Mouse (Mus musculus): Measurements from ENCODE around the gene Abcd4. TPM values are rescaled to one million over a fixed set of nuclear protein-coding genes. Genes with fewer than 3 reads are reported as not detected.
A peak's percentile ranks its signal among the peaks of the same experiment; 100 is the strongest.

Abcd4 gene
- 1 to 10 TPM; 5.8 to 7.4 TPM for total RNA-seq (2021)
- long read RNA-seq, experiment 1, transcript Abcd4-201 (19 exons, 2,309 nt): major isoform, 9 of 10 reads
- long read RNA-seq, experiment 1, partial matches to known transcripts: 1 of 10 reads
- long read RNA-seq, experiment 1, other reads (novel, unspliced or antisense): 0 of 10 reads
- long read RNA-seq, experiment 2, partial matches to known transcripts: 1 of 2 reads
- long read RNA-seq, experiment 2, other reads (novel, unspliced or antisense): 0 of 2 reads

DNA sequence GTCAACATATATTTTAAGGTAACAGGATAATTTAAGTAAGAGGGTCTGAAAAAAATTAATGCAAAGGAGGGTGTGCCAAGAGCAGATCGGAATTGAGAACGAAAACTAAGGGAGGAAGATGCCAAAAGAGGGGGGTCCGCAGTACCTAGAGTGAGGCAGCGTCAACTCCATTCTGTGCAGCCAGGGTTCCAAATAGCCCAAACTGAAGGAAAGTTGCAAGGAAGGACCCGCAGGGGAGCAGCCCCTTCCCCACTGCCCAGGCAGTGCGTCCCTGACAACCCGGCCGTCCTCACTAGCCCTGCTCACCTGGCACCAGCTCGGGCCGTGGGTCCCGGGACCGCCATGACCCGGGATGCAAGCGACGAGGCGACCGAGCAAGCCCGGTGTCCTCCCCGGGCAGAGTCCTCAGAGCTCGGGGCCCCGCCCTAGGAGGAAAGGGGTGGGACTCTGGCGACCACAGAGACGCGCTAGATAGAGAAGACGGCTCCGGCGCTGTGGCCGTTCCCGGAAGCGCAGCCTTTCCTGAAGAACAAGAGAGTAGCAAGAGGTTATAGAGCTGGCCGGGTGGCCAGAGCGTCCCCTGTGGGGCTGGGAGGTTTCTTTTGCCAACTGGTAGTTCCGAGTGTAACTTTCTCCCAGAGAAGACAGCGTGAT is at the start of gene Abcd4:
Gene Abcd4, minus strand, starts transcription at position 437 of the 654 bp plus-strand sequence.
- peak; percentile 95 to 98 for DNase-seq

DNA sequence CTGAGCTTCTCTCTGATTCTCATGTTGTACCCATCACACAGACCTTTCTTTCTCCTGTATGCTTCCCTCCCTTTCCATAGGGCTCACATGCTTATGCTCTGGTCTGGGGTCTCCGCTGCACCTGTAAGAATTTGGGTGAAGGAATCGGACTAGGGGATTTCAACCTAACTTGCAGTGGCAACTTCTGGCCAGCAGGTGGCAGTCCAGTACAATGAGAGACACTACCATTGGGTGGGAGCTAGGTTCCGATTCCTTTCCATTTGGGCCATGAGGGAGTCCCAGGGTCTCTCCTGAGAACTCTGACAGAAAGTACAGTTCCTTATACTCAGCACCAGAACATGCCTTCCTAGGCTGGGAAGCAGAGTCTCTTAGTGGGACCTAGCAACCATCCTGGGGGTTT is 36.7 kb upstream of the Abcd4 start:
- peak; percentile 30 to 83 for DNase-seq

DNA sequence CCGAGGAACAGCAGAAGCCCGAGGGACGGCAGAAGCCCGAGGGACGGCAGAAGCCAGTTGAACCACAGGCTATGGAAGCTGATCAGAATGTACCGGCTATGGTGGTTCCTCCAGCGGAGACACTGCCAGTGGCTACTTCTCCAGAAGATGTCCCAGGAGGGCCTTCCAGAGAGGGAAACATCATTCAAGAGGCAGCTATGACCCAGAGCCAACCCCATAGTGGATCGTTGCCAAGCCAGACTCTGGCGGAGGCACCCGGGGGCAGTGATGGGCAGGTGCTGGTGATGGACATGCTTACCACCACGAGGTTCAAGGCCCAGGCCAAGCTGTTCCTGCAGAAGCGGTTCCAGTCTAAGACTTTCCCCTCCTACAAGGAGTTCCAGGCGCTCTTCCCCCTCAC is 33.0 kb upstream of the Abcd4 start:
- no peak for DNase-seq

DNA sequence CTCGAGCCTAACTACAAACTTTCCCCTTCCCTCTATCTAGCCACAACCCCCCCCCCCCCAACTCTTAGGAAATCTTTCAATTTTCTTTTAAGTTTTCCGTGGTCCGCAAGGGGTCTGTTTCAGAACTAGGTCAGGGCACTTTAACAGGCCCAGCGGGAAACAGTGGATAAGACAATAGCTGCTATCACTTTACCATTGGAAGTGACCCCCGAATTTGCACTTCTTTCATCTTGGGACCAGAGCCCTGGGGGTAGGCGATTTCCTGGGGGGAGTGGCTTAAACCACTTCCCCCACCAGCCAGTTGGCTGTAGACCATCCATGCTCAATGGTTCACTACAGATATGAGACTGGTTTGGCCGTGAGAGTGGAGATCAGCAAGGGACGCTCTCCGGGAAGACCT is 23.4 kb upstream of the Abcd4 start, which contains the start of gene Vrtn:
Gene Vrtn, plus strand, starts transcription at position 366 of the 400 bp plus-strand sequence.
- DNase-seq: no peak

DNA sequence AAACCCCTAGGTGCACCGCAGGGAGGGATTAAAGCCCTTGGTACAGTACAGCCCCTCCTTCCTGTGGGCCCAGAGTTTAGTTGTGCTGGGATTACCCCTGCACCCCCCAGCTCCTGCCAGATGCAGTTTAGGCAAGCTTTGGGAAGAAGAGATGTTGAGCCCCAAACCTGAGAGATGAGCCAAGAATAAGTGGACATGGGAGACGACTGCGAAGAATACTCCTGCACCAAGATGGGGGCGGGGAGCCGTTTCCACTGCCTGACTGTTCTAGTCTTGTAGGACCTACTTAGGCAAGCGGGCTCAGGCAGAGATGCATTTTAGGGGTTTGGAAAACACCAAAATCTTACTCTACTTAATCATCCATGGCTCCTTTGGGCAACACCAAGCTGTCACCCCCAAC is 23.0 kb upstream of the Abcd4 start:
- DNase-seq: no peak

DNA sequence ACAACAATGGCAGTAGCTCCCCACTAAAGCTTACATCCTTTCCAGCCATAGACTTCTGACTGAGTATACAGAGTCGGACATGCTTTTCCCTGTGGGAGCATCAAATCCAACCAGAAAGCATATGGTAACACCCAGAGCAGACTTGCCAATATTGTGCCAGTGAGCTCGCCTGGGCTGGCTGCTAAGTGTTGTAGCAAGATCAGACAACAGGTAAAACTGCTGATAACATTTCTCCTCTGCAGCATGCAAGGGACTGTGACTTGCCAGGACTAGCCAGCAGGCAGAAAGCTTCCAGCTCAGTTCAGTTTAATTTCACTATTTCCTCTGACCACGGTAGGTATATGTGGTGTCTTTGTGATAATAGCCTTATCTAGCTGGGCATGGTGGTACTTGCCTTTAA is 14.7 kb upstream of the Abcd4 start:
- DNase-seq: no peak

DNA sequence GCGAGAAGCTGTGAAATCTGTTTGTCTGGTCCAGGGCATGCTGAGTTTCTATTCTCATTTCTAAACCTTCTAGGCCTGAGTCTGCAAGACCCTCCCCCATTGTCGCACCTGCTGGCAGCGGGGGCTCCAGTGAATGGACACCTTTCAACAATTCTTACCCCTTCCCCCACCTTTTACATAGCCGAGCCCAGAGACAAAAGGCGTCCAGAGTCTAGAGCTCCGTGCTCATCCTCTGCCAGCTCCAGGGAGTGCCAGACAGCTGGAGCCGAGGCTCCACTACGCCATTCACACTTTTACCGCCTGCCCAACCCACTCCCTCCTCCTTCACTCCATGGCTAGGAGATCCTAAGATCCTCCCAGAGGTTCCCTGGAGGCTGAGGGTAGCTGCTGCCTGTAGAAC is 7.9 kb upstream of the Abcd4 start:
- no peak for DNase-seq

DNA sequence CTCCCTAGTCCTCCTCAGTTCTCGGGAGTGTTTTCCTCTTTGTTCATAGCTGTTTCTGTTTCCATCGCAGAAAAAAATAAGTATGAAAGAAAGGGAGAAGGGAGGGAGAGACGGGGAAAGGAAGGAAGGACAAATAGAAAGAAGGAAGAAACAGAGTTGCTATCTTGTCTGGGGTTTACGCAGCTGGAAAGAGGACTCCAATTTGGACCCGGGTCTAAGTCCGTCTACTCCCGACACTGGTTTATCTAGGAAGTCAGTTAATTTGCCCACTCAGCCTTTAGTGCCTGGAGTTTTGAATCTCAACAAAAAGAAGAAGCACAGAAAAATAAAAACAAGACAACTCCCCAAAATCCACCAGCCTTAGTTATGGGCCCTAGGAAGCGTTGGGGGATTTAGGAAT is 7.4 kb upstream of the Abcd4 start:
- DNase-seq: no peak

DNA sequence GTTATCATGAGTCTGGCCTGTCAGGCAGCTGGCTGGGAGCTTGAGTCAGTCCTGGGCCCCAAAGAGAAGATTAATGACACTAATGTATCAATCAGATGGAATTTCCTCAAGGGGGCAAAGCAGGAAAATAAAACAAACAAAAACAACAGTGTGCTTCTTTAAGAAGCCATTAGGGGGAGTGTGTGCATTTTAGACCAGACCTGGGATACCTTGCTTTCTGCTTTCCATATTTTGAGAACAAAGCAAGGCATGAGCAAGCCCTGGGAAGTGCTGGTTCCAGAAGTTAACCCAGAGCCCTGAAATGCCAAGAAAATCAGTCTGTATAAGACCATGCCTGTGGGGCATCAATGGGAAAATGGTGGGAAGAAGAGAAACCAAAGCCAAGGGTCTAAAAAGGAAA is 3.8 kb upstream of the Abcd4 start:
- DNase-seq: no peak

DNA sequence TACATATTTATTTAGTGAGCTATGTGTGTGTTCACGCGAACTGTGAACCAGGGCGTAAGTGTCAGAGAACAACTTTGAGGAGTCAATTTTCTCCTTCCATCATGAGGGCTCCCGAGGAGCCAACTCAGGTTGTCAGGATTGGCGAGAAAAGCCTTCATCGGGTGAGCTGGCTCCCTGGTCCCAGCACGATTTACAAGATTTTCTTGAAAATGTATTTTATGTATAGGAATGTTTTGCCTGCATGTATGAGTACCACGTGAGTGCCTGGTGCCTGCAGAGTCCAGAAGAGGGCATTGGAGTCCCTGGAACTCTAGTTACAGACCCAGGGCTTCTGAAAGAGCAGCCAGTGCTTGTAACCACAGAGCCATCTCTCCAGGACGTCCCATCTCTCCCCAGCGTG is 450 bp upstream of the Abcd4 start:
- DNase-seq: peak in 1 of 2 experiments; percentile 25

DNA sequence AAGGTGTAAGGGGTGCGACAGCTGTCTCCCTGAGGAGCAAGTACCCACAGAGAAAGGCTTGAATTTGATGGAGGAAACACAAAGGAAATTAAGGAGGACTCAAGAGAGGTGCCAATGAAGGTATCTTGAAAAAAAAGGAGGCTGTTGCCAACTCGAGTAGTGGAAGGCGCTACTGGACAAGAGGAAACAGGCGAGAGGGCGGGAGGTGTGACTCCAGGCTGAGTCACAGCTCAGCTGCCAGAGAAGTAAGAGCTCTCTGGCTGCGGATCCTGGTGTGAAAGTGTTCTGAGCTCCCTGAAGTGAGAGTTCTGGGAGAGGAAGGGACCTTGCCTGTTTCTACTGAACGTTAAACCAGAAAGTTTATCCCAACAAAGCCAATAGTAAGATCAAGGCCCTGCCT is 2.7 kb downstream of the Abcd4 start:
- peak in 1 of 2 experiments; percentile 11 for DNase-seq

DNA sequence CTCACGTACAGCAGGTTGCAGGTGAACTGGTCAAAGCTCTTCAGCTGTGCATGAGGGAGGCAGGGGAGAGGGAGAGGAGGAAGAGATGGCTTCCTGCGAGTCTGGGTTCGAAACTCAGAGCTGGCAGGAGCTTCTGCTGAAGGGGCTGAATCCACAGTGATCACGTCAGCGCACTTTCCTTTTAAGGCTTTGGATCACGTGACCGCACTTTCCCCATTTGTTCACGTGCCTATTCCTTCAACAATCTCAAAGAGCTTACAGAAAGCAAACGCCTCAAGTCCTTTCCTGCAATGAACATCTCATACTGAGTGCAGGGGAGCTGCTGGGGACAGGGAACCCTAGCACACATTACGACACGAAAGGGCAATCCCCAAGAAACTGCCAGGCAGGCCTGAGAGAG is 3.2 kb downstream of the Abcd4 start:
- no peak for DNase-seq

DNA sequence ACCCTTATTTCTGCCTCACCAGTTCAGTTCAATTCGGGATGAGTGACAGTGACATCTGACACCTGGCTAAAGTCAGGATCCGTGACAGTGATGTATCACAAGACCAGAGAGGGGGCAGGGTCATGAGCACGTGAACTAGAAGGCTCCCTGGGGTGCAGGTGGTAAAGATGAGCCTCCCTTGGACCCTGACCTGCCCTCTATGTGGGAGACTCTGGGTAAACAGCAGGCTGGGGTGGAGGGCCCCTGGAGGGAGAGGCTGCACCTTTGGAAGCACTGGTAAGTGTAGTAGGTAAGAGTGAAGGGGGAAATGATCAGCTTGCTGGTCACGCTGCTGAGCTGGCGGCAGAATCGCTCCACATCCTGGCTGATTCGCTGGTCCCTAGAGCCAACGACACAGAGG is 4.7 kb downstream of the Abcd4 start:
- no peak for DNase-seq

DNA sequence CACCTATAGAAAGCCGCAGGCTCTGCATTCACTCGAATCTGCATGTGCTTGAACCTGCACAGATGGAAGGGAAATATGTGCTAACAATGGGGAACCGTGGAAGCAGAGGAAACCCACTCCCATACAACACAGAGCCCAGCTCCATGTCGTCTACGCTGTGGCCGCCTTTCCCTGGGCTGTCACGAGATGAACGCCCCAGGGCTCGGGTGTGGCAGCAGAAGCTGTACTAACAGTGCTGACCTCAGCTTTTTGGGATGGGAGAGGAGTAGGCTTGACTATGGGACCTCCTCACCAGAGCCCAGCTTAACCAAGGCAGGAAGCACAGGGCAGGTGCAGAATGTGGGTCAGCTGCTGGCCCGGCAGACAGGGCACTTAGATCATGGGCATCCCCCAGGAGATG is 5.5 kb downstream of the Abcd4 start:
- DNase-seq: no peak

DNA sequence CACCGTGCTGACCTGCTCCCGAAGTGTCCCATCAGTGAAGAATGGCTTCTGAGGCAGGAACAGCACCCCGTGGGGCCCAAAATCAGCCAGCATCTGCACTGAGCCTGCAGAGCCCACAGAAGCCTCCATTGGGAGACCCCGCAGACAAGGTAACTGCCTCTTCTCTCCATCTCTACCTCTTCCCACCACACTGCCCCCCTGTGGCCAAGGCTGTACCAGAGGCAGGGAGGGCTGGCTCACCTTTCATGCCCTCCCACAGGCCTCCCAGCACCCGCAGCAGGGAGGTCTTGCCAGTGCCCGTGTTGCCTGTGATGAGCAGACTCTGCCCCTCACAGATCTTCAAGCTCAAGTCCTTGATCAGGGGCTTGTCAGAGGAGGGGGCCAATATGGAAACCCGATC is 11.4 kb downstream of the Abcd4 start:
- DNase-seq: no peak

DNA sequence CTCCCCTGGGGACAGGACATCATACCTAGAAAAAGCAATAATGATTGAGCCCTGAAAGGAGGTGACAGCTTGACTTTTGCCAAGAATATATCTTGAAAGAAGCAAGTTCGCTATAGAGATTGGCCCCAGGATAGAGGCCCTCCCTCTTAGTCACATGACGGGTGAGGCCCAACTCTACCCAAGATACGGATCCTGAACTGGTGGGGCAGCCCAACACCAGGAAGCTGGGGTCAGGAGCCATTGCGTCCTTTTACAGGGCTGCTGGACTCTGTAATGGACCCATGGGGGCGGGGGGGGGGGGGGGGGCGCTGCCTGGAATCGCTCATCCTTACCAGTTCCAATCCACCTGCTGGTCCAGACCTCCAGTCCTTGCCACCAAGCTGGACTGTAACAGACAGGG is 13.2 kb downstream of the Abcd4 start:
- DNase-seq: no peak

DNA sequence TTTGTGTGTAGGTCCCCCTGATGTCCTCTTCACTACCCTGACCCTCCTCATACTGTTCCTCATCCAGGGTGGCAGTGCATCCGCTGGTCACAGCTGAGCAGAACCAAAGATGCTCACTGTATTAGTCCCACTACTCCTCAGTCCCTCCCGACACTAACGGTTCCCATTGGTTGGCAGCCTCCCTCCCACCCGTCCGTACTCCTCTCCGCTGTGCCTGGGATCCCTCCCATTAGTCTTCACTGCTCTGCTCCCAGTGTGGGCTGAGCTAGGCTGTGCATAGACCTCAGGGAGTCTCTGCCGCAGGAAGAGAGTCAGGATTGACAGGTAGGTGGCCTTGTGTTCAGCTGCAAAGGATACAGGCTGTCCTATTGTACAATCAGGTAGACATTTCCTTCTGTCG is 18.9 kb downstream of the Abcd4 start:
- DNase-seq: no peak

DNA sequence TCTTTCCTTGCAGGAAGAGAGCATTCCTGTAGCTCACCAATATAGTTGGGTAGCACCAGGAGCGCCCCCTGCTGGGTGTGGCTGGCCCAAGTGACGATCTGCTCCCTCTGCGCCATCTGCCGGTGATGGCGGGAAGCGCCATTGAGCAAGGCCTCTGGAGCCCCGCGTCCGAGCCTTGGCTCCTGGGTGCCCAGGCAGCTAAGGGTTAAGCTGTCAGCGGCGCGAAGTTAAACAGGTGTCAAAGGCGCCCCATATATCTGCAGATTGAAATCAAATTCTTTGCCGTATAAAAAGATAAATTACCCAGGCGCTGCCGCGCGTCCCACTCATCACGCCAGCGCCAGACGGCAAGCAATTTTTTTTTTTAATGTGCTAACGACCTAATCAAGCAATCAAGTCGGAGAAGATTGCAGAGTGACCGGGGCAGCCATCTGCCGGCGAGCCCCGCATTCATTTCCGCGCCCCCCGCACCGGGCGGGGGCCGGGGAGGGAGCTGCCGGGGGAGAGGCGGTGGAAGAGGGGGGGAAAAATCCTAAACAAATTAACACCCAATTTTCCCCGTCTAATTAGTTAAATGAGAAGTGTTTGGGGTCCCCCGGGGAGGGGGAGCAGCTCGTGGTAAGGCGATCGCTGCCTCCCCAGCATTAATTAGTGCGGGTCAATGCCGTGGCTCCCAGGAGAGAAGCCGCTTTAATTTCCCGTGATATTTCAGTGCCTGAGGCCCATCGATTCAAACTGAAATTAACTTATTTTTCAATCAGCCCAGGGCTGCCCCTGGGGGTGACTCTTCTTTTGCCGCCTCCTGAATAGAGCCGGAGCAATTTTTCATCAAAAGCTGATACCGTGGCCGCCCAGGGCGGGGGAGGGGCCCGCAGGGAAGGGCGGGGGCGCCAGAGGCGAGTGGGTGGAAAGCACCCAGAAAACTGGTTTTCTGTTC is 27.1 kb downstream of the Abcd4 start:
- peak; percentile 86 to 98 for DNase-seq

DNA sequence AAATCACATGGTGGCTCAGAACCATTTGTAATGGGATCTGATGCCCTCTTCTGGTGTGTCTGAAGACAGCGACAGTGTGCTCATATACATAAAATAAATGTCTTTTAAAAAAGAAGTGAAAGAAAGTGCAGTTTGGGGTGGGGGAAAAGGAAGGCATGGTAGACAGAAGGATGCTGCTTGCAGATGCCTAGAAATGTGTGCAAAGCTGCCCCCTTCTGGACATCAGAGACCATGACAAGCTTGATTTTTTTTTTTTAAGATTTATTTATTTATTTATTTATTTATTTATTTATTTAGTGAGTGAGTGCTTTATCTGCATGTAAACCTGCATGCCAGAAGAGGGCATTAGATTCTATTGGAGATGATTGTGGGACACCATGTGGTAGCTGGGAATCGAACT is 35.9 kb downstream of the Abcd4 start:
- no peak for DNase-seq

DNA sequence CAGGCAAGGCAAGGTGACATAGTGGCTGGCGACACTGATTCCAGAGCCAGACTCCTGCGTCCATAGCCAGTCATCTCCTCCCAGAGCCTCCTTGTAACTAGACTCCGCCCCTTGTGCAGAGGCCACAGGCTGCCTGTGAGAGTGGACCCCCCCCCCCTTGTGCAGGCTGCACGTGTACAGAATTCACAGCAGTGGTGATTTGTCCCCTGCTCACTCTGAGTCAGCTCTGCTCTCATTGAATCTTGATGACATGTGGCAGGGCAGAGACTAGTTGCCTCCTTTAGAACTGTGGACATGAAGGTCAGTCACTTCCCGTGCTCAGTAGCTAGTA is 38.8 kb downstream of the Abcd4 start:
- DNase-seq: no peak

DNA sequence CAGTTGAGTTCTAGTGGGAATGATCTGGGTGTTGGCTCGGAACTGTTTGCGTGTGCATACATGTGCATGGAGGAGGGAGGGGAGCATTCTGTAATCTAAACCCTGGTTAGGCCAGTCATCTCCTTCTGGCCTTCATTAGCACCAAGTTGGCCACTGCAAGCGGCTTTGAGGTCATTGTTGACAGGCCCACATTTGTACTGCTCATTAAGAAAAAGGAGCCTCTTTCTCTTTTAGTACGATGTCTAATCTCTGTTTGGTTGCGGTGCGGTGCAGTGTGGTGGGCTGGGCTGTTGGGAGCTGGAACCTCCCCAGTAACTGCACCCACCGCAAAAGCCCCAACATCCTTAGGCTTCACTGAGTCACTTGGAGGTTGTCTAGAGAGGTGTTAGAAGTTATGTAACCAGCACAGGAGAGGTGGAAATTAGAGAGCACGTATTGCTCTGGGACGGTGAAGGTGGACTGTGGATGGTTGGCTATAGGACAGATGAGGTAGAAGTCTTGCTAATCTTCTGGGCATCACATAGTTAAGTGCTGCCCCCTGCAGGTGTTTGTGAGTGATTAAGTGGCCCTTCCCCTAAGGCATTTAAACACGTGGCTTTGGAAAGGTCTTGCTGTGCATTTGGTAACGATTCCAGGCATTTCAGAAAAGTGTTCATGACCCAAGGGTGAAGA is 39.3 kb downstream of the Abcd4 start:
- no peak for DNase-seq

DNA sequence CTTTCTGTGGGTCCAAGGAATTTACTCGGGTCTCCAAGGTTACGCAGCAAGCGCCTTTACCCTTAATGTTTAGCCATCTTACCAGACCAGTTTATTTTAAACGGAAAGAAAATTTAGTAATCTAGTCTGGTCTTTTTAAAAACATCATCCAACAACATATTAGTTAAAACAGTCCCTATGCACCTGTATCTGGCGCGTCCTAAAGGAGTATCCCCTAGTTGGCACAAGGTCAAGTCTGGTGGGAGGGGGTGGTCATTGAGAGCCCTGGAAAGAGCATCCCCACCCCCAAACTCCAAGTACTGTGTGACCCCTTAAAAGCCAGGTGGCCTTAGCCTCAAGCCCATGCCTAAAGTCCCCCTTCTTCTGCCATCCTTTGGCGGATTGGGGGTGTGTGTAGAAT is 44.1 kb downstream of the Abcd4 start:
- no peak for DNase-seq

DNA sequence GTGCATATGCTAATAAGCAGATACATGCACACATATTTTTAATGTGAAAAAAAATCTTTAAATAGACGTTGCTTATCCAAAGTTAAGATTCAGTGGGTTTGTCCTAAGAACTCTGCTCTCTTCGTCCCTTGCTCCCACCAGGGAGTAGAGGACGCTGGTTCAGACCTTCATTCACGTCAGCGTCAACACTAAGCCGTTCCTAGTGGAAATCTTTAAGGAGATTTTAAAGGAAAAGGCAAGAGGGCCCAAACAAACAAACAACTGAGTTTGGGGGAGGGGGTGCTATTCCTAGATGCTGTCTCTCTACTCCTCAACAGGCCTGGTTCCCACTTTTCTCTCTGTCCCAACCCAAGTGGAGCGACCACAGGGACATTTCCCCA is 44.9 kb downstream of the Abcd4 start:
- DNase-seq: no peak
